Mouse (Mus musculus) kidney, adult 10 weeks (tissue): Measurements from ENCODE around the gene Apeh. TPM values are rescaled to one million over a fixed set of nuclear protein-coding genes. Genes with fewer than 3 reads are reported as not detected.

ENCODE experiments used
- polyA plus RNA-seq: library from polyadenylated mRNA; stranded (reverse); fragments of 350-450 nt; fragmentation: Illumina TruSeq; extraction: RNeasy Lipid Tissue Mini Kit (QIAGEN cat#74804); gene quantifications from one replicate; pipeline ENCODE4 v1.2.3, GENCODE M21; 2014; ENCODE audit warnings: low read depth, low replicate concordance

The Apeh gene
- 48.3 TPM for polyA plus RNA-seq

GRCm38 (mm10) chr9:108094184-108094941 lies at the start of gene Apeh:
Apeh (minus strand) TSS chr9:108094606.

GRCm38 (mm10) chr9:108082988-108083431 lies 11.4 kb downstream of the Apeh start, which contains the start of gene Rnf123:
Rnf123 (minus strand) TSS chr9:108083346.

GRCm38 (mm10) chr9:108080168-108080567 lies 14.2 kb downstream of the Apeh start, which contains the start of gene Mst1:
Mst1 (plus strand) TSS chr9:108080436.

GRCm38 (mm10) chr9:108052885-108053664 lies 41.3 kb downstream of the Apeh start, which contains the start of gene Amigo3:
Amigo3 (plus strand) TSS chr9:108053159.

DNA sequence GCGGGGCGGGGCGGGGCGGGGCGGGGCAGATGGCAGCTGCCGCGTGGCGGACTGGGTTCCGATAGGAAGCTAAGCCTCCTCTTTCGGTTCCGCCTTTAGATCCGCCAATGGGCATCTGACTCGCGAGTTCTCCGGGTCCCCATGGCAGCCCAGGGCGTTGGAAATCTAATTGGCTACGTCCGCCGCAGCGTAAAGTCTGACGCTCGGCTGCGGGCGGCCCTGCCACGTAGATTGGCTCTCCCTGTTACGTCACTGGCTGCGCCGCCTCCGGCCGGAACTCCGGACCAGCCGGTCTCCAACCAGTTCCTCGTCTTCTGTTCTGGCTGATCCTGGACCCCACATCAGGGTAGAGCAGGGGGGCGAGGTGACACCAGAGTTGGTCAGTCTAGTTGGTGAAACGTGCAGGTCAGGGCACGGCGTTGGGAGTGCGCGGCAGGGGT lies 45.4 kb downstream of the Apeh start, which contains the start of gene Gmppb:
TSS of gene Gmppb (plus strand) at position 227 of the 440 bp plus-strand sequence.

Other genes with a start within 250 kb of the Apeh start
- gene Rbm6, start 221.4 kb downstream of the Apeh start, polyA plus RNA-seq = 64.7 TPM
- gene Mon1a, start 206.5 kb downstream of the Apeh start, polyA plus RNA-seq = not detected
- not detected for gene Mst1r, start 187.7 kb downstream of the Apeh start, polyA plus RNA-seq
- not detected for gene Actl11, start 166.1 kb downstream of the Apeh start, polyA plus RNA-seq
- gene Camkv, start 158.9 kb downstream of the Apeh start, polyA plus RNA-seq = not detected
- not detected for gene Traip, start 144.5 kb downstream of the Apeh start, polyA plus RNA-seq
- gene Uba7, start 119.1 kb downstream of the Apeh start, polyA plus RNA-seq = 1.1 TPM
- gene Gm20661, start 111.5 kb downstream of the Apeh start, polyA plus RNA-seq = 0.32 TPM
- gene Inka1, start 108.7 kb downstream of the Apeh start, polyA plus RNA-seq = not detected
- gene Cdhr4, start 102.1 kb downstream of the Apeh start, polyA plus RNA-seq = not detected
- gene Gm20662, start 98.3 kb downstream of the Apeh start, polyA plus RNA-seq = not detected
- 65.5 TPM for gene Ip6k1, start 92.1 kb downstream of the Apeh start, polyA plus RNA-seq
- 1.1 TPM for gene Gmppb, start 45.4 kb downstream of the Apeh start, polyA plus RNA-seq
- gene Amigo3, start 41.4 kb downstream of the Apeh start, polyA plus RNA-seq = not detected
- not detected for gene Mst1, start 14.2 kb downstream of the Apeh start, polyA plus RNA-seq
- gene Rnf123, start 11.3 kb downstream of the Apeh start, polyA plus RNA-seq = 1.6 TPM
- not detected for gene Bsn, start 95.8 kb upstream of the Apeh start, polyA plus RNA-seq
- gene Dag1, start 169.4 kb upstream of the Apeh start, polyA plus RNA-seq = 31.0 TPM
- gene Nicn1, start 195.8 kb upstream of the Apeh start, polyA plus RNA-seq = 42.1 TPM
- gene Amt, start 202.2 kb upstream of the Apeh start, polyA plus RNA-seq = 37.5 TPM
- 456 TPM for gene Rhoa, start 211.5 kb upstream of the Apeh start, polyA plus RNA-seq
- 19.1 TPM for gene Tcta, start 211.6 kb upstream of the Apeh start, polyA plus RNA-seq
- gene Gpx1, start 244.3 kb upstream of the Apeh start, polyA plus RNA-seq = 93.3 TPM